Mouse (Mus musculus) CH12.LX (cell line): Measurements from ENCODE around the gene Asprv1.

Experiments used
- MAX ChIP-seq: IDR thresholded peaks from 2 replicates; pipeline ENCODE4 v1.6.1; 2011; ENCODE audit warnings: low read length, improper control_type of control experiment
- RCOR1 ChIP-seq: conservative IDR thresholded peaks from 2 replicates; pipeline ENCODE4 v1.6.1; 2012; ENCODE audit warnings: low read depth, mild to moderate bottlenecking, inconsistent platforms, low read length, improper control_type of control experiment

- no peak for TF ChIP-seq MAX
- no peak for TF ChIP-seq RCOR1
Observed at GRCm38 (mm10) chr6:86668580-86669239, 40.7 kb downstream of the Asprv1 start, which contains the start of gene Mxd1.
